Mouse (Mus musculus) lung, postnatal 0 days (tissue): ENCODE results near the gene Tmem74b.

Experiments
- CTCF ChIP-seq: IDR thresholded peaks from 2 replicates; pipeline ENCODE4 v1.5.1; 2016; ENCODE audit warnings: antibody characterized with exemption, mild to moderate bottlenecking
- EP300 ChIP-seq: IDR thresholded peaks from 2 replicates; pipeline ENCODE4 v1.6.1; 2016; ENCODE audit warnings: antibody characterized with exemption, mild to moderate bottlenecking, control low read depth

DNA sequence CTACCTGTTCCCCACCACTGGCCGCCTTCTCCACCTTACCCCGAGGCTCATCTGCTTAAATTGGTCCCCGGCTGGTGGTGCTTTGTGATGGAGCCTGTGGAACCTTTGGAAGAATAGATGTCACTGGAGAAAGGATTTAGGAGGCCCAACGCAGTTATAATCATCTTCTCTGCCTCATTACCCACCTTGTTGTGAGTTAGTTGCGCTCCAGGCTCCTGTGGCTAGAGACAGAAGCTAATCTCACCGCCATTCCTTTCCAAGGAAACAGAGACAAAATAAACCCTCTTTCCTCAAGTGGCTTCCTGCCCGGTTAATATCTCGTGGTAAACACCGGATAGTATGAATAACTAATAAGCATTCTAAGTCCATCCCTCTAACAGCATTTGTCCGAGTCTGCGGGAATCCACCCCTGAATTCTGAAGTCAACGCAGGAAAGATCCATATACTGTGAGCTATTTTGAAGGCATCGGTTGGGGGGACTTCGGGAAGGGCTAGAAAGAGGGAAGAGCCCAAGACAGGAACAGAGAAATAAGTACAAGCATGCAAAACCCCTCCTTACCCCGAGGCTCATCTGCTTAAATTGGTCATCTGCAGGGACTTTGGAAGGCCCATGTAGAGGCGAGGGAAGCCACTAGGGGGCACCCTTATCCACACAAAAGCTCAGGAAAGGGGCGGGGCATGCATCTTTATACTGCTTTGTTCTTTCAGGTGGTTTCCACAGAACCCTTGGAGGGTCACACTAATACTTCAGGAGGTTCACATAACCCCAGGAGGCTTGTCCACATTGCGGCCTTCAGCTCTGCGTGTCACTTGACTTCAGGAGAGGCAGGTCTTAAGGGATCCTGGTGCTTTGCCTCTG is 46.3 kb downstream of the Tmem74b start:
- TF ChIP-seq CTCF (peak; percentile 80), EP300 (no peak)
